Mouse (Mus musculus) liver, embryonic 11.5 days (tissue): ENCODE results near the gene Unc79. TPM values are rescaled to one million over a fixed set of nuclear protein-coding genes. Genes with fewer than 3 reads are reported as not detected.

Experiments
- microRNA-seq: library from miRNA; unstranded; fragments of <30 nt; microRNA quantifications from one replicate; pipeline ENCODE4, GENCODE M21; 2017; ENCODE audit warnings: borderline number of aligned reads
- polyA plus RNA-seq: library from polyadenylated mRNA; unstranded; fragments of >200 nt; fragmentation: Nextera tagmentation; extraction: Ambion mirVana; gene quantifications from 2 replicates; pipeline ENCODE4 v1.2.1, GENCODE M21; 2014

Gene Unc79
- polyA plus RNA-seq, 1 experiment from 2014 or later: 0.04 TPM

Small RNA genes within 50 kb of the gene (microRNA-seq; reads per million reads assigned to microRNA genes)
- not detected for gene Gm44324

Other genes with a start within 250 kb of the Unc79 start
- gene Itpk1, start 243.9 kb upstream of the Unc79 start, polyA plus RNA-seq: 5.8 and 7.3 TPM in 2 replicates
- gene Moap1, start 205.2 kb upstream of the Unc79 start, polyA plus RNA-seq: 18.3 and 18.4 TPM in 2 replicates
- 12.6 and 14.0 TPM in 2 replicates for gene Tmem251, start 205.1 kb upstream of the Unc79 start, polyA plus RNA-seq
- gene Gm28051, start 191.1 kb upstream of the Unc79 start, polyA plus RNA-seq: not detected in 2 replicates
- gene Gon7, start 191.1 kb upstream of the Unc79 start, polyA plus RNA-seq: 31.0 and 36.8 TPM in 2 replicates
- gene Ubr7, start 190.9 kb upstream of the Unc79 start, polyA plus RNA-seq: 53.3 and 57.2 TPM in 2 replicates
- gene Gm20604, start 190.2 kb upstream of the Unc79 start, polyA plus RNA-seq: 17.5 and 19.1 TPM in 2 replicates
- gene Btbd7, start 70.4 kb upstream of the Unc79 start, polyA plus RNA-seq: 9.8 and 11.1 TPM in 2 replicates
- not detected in 2 replicates for gene Cox8c, start 49.5 kb upstream of the Unc79 start, polyA plus RNA-seq